Mouse (Mus musculus) ES-Bruce4 (cell line): ENCODE data around the gene Cxcl9. TPM values are rescaled to one million over a fixed set of nuclear protein-coding genes. Genes with fewer than 3 reads are reported as not detected.

Experiments
- H3K27ac ChIP-seq: 2 replicates; pipeline ENCODE4 v1.5.1; 2012; ENCODE audit warnings: low read length, inconsistent platforms; ENCODE audit not compliant: insufficient read depth
- H3K27me3 ChIP-seq: 2 replicates; pipeline ENCODE4 v1.6.1; 2012; ENCODE audit warnings: mild to moderate bottlenecking, low read length, inconsistent platforms; ENCODE audit not compliant: control insufficient read depth, poor library complexity, insufficient read depth, severe bottlenecking
- H3K36me3 ChIP-seq: 2 replicates; pipeline ENCODE4 v1.6.1; 2012; ENCODE audit warnings: inconsistent platforms, mild to moderate bottlenecking, low read length, moderate library complexity; ENCODE audit not compliant: control insufficient read depth, poor library complexity, insufficient read depth, severe bottlenecking
- H3K4me1 ChIP-seq: one replicate; pipeline ENCODE4 v1.8.1; 2011; ENCODE audit warnings: low read length; ENCODE audit not compliant: control insufficient read depth, insufficient read depth
- H3K4me3 ChIP-seq: 2 replicates; pipeline ENCODE4 v1.5.1; 2011; ENCODE audit warnings: low read depth, mild to moderate bottlenecking, low read length
- H3K9ac ChIP-seq: 2 replicates; pipeline ENCODE4 v1.6.1; 2012; ENCODE audit warnings: low read depth, mild to moderate bottlenecking, inconsistent platforms; ENCODE audit not compliant: poor library complexity, severe bottlenecking
- H3K9me3 ChIP-seq: replicated peaks from 2 replicates; pipeline ENCODE4 v1.6.1; 2012; ENCODE audit warnings: mild to moderate bottlenecking, low read length, inconsistent platforms; ENCODE audit not compliant: control insufficient read depth, poor library complexity, insufficient read depth, severe bottlenecking
- CTCF ChIP-seq: IDR thresholded peaks from one replicate; pipeline ENCODE4 v1.8.1; 2011; ENCODE audit warnings: low read depth, low read length
- EP300 ChIP-seq: IDR thresholded peaks from 2 replicates; pipeline ENCODE4 v1.6.1; 2011; ENCODE audit warnings: low read depth, low read length; ENCODE audit not compliant: insufficient read depth
- POLR2A ChIP-seq: IDR thresholded peaks from one replicate; pipeline ENCODE4 v1.8.1; 2011; ENCODE audit warnings: low read length; ENCODE audit not compliant: insufficient read depth
- polyA plus RNA-seq: library from polyadenylated mRNA; stranded (reverse); fragments of >200 nt; gene quantifications from 2 replicates; pipeline ENCODE4 v1.2.4, GENCODE M21; 2011; ENCODE audit warnings: low read depth; ENCODE audit not compliant: missing spikeins, insufficient read depth, insufficient read length

Gene Cxcl9
- polyA plus RNA-seq, 1 experiment: not detected

GRCm38 (mm10) chr5:92278942-92279537 is 48.8 kb downstream of the Cxcl9 start:
- Histone ChIP-seq H3K9me3 (no peaks in the 10 kb centered on the region), H3K36me3 (no peaks in the 10 kb centered on the region), H3K4me1 (no peaks in the 10 kb centered on the region), H3K27me3 (no peaks in the 10 kb centered on the region), H3K27ac (no peak overlapping the region), H3K9ac (no peak overlapping the region), H3K4me3 (no peak overlapping the region)
- TF ChIP-seq CTCF (no peak), EP300 (no peak), POLR2A (no peak)

- H3K9me3 ChIP-seq: no peaks in the 10 kb centered on the region
- no peaks in the 10 kb centered on the region for H3K4me1 ChIP-seq
- no peaks in the 10 kb centered on the region for H3K27me3 ChIP-seq
- TF ChIP-seq POLR2A (no peak), CTCF (peak; percentile 20)
- no peaks in the 10 kb centered on the region for H3K36me3 ChIP-seq
- no peak within 1 kb of the TSS for H3K27ac ChIP-seq
- peak within 1 kb of the TSS; percentile 61 for H3K4me3 ChIP-seq
- H3K9ac ChIP-seq: peak within 1 kb of the TSS; percentile 6; the same call in 1 of the 2 replicates
These were observed 50.2 kb downstream of the Cxcl9 start, which contains the start of gene Naaa for GRCm38 (mm10) chr5:92277437-92278394. Gene Naaa, minus strand, starts transcription at chr5:92278170.

Other genes with a start within 250 kb of the Cxcl9 start
- gene G3bp2, start 244.4 kb downstream of the Cxcl9 start, polyA plus RNA-seq: 203 and 213 TPM in 2 replicates
- 66.0 and 72.8 TPM in 2 replicates for gene Uso1, start 190.1 kb downstream of the Cxcl9 start, polyA plus RNA-seq
- gene U90926, start 112.7 kb downstream of the Cxcl9 start, polyA plus RNA-seq: not detected in 2 replicates
- 3.2 and 3.9 TPM in 2 replicates for gene Ppef2, start 71.8 kb downstream of the Cxcl9 start, polyA plus RNA-seq
- gene Naaa, start 49.9 kb downstream of the Cxcl9 start, polyA plus RNA-seq: 6.7 and 9.8 TPM in 2 replicates
- 80.4 and 83.8 TPM in 2 replicates for gene Sdad1, start 17.6 kb downstream of the Cxcl9 start, polyA plus RNA-seq
- gene Art3, start 3.7 kb upstream of the Cxcl9 start, polyA plus RNA-seq: not detected in 2 replicates
- 9.3 and 11.7 TPM in 2 replicates for gene Cxcl10, start 20.8 kb upstream of the Cxcl9 start, polyA plus RNA-seq
- gene Nup54, start 107.1 kb upstream of the Cxcl9 start, polyA plus RNA-seq: 99.7 and 109 TPM in 2 replicates
- 62.1 and 62.8 TPM in 2 replicates for gene Scarb2, start 178.8 kb upstream of the Cxcl9 start, polyA plus RNA-seq
- not detected in 2 replicates for gene Fam47e, start 227.0 kb upstream of the Cxcl9 start, polyA plus RNA-seq